Mouse (Mus musculus) thymus, adult 2 months (tissue): ENCODE data around the gene Hspa4. TPM values are rescaled to one million over a fixed set of nuclear protein-coding genes. Genes with fewer than 3 reads are reported as not detected.
A peak's percentile ranks its signal among the peaks of the same experiment; 100 is the strongest.
"Not testable (repeated sequence)": the region's sequence is repeated elsewhere in the genome, so short reads cannot be mapped to it uniquely, and the experiment has no call there.

Experiments
- DNase-seq: peaks from one replicate; pipeline ENCODE4 v3.0.0; 2021
- H3K27ac ChIP-seq: fragments of 200-500 bp; 2 replicates; pipeline ENCODE4 v1.5.1; 2012; ENCODE audit warnings: low read length, control low read depth; ENCODE audit not compliant: control insufficient read depth, insufficient read depth
- H3K27me3 ChIP-seq: fragments of 200-500 bp; 2 replicates; pipeline ENCODE4 v1.6.1; 2012; ENCODE audit warnings: mild to moderate bottlenecking, low read length, moderate library complexity, mixed read lengths; ENCODE audit not compliant: control insufficient read depth, insufficient read depth
- H3K36me3 ChIP-seq: fragments of 200-500 bp; 2 replicates; pipeline ENCODE4 v1.6.1; 2012; ENCODE audit warnings: mild to moderate bottlenecking, low read length, moderate library complexity; ENCODE audit not compliant: control insufficient read depth, insufficient read depth
- H3K4me1 ChIP-seq: fragments of 200-500 bp; replicated peaks from 2 replicates; pipeline ENCODE4 v1.6.1; 2012; ENCODE audit warnings: low read length; ENCODE audit not compliant: control insufficient read depth, insufficient read depth
- H3K4me3 ChIP-seq: fragments of 200-500 bp; 2 replicates; pipeline ENCODE4 v1.5.1; 2012; ENCODE audit warnings: mild to moderate bottlenecking, low read length, control low read depth, moderate library complexity; ENCODE audit not compliant: control insufficient read depth, insufficient read depth
- CTCF ChIP-seq: fragments of 200-500 bp; IDR thresholded peaks from 2 replicates; pipeline ENCODE4 v1.5.1; 2012; ENCODE audit warnings: mild to moderate bottlenecking, control low read depth, low read length, moderate library complexity, borderline replicate concordance; ENCODE audit not compliant: control insufficient read depth, poor library complexity, insufficient read depth; ENCODE audit errors: extremely low read depth
- POLR2A ChIP-seq: fragments of 200-500 bp; IDR thresholded peaks from 2 replicates; pipeline ENCODE4 v1.6.1; 2012; ENCODE audit warnings: mild to moderate bottlenecking, low read length, control low read depth, moderate library complexity; ENCODE audit not compliant: control insufficient read depth, poor library complexity, insufficient read depth; ENCODE audit errors: extremely low read depth
- WGBS: fragments of 180-500 bp; shearing (Covaris S2); methylation state at CpG from one replicate; pipeline ENCODE4 v1.1.7; 2018; 5-methylcytosine and 5-hydroxymethylcytosine counted together
- polyA plus RNA-seq: library from polyadenylated mRNA; depleted of rRNA; stranded (reverse); fragments of >200 nt; gene quantifications from 2 replicates; pipeline ENCODE4 v1.2.3, GENCODE M21; 2012; rRNA removed

Hspa4 gene
- polyA plus RNA-seq, result 29.3 and 41.9 TPM in 2 replicates

DNA sequence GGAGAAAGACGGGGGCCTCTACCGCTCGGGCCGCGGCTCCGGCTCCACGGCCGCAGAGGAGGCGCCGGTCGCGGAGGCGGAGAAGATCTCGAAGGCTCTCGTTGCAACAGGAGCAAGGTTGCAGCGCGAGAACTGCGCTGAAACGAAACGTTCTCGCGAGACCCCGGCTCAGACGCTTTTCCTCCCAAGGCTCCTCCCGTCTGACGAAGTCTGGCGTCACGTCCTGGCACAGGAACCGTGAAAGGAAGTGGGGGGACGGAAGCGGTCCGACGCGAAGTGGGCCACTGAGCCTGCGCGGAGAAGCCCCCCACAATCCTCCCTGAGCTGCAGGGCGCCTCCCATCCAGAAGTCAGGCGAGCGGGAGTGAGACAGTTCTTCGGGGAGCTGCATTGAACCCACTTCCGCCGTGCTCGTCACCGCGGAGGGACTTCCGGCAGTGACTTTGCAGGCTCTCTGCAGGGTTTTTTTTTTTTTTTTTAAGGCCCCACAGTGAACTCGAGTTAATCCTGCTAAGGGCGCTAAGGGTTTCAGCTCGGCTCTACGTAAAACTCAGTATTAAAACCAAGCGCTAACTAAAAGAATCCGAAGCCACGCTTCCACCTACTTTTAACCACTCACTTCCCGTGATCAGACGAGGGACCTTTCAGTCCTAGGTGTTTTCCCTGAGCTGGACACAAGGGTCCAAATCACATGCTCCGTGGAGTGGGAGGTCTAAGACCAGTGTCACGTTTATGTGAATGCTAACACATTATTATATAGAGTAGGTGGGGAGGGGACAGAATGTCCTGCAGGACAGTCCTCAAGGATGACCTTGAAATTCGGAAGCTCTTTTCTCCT is at the start of gene Hspa4:
Hspa4 (minus strand) TSS at position 128 of the 837 bp plus-strand sequence.
- WGBS, result under 1% methylated on average over 58 of the region's 58 CpGs
- H3K4me1 ChIP-seq, result peaks cover 16% of the 10 kb centered on the region
- H3K4me3 ChIP-seq, result peak within 1 kb of the TSS; percentile 81
- peak within 1 kb of the TSS; percentile 96 for H3K27ac ChIP-seq
- no peaks in the 10 kb centered on the region for H3K36me3 ChIP-seq
- no peaks in the 10 kb centered on the region for H3K27me3 ChIP-seq
- DNase-seq, result peak; percentile 97
- TF ChIP-seq POLR2A (peak; percentile 90), CTCF (peak; percentile 50; the same call in 1 of the 2 replicates)

DNA sequence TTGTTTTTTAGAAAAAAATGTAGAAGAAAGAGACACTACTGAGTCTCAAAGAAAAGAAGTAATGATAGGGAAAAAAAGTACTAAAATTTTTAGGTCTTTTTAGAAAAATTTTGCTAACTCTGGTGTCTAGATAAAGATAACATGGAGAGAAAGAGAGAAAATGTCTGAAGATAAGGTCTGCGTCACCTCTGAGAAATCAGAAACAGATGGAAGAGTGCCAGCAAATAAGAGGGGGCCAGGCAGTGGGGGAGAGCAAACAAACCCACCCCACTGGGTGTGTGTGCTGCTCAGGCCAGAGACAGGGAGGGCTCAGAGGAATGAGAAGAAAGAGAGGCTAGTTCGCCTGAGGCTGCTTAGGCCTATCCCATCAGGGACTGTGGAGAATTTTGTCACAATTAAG is 45.5 kb upstream of the Hspa4 start:
- Histone ChIP-seq H3K36me3 (no peaks in the 10 kb centered on the region), H3K4me3 (no peak overlapping the region), H3K27ac (no peak overlapping the region), H3K27me3 (no peaks in the 10 kb centered on the region), H3K4me1 (peaks cover 10% of the 10 kb centered on the region)
- 62% methylated on average over 2 of the region's 2 CpGs for WGBS
- DNase-seq, result no peak
- TF ChIP-seq CTCF (no peak), POLR2A (no peak)

DNA sequence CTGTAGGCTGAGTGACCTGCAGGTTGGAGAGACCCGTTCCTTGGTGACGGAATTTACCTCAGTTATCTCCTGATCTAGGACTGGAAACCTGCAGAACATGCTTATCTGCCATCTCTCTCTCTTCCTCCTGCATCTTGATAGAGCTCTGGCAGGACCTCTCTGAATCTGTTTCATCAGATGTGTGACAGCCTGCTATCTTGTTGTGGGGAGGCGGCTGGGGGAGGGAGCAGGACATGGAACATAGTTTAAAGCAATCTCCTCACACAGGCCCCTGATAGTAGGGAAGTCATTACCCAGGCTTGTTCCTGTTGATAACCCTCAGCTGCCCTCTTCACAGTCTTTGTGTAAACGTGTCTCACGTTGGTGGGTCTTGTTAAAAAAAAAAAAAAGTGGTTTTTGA is 45.1 kb upstream of the Hspa4 start:
- peaks cover 10% of the 10 kb centered on the region for H3K4me1 ChIP-seq
- H3K36me3 ChIP-seq, result no peaks in the 10 kb centered on the region
- H3K27ac ChIP-seq, result no peak overlapping the region
- no peaks in the 10 kb centered on the region for H3K27me3 ChIP-seq
- peak; percentile 15 for DNase-seq
- TF ChIP-seq POLR2A (no peak), CTCF (no peak)
- H3K4me3 ChIP-seq, result no peak overlapping the region
- 10% methylated on average over 5 of the region's 5 CpGs for WGBS

DNA sequence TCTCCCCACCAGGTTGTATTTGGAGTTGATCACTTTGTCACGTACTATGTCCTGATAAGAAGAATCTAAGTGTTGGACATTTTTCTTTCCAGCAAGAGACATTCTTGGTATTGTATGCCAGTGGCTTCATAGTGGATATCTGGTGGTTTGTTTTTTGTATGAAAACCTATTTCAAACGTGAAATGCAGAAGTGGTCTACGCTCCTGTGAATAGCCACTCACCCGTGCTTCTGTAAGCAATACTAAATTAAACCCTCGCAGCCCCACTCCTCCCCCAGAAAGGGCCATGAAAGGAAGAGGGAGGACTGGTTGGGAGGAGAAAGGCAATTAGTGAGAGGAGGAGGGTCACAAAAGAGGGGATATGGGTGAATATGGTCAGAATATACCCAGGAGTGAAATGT is 42.5 kb upstream of the Hspa4 start:
- Histone ChIP-seq H3K4me3 (no peak overlapping the region), H3K27me3 (no peaks in the 10 kb centered on the region), H3K4me1 (peaks cover 10% of the 10 kb centered on the region), H3K27ac (no peak overlapping the region), H3K36me3 (no peaks in the 10 kb centered on the region)
- no peak for TF ChIP-seq CTCF
- no peak for TF ChIP-seq POLR2A
- WGBS, result 35% methylated on average over 5 of the region's 5 CpGs
- DNase-seq, result no peak

DNA sequence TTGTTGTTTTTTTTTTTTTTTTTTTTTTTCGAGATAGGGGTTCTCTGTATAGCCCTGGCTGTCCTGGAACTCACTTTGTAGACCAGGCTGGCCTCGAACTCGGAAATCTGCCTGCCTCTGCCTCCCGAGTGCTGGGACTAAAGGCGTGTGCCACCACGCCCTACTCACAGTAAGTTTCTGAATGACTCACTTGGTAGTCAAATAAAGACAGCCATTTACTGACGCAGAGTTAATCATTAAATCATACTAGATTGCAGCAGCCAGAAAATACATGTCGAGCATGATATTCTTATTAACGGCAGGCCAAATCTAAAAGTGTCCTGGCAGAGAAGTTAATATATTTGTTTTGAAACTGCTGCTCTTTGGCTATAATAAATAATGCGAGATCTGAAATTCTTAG is 40.8 kb upstream of the Hspa4 start:
- H3K4me1 ChIP-seq, result peaks cover 10% of the 10 kb centered on the region
- not testable (repeated sequence) for H3K27me3 ChIP-seq, DNase-seq, H3K4me3 ChIP-seq, H3K27ac ChIP-seq, H3K36me3 ChIP-seq
- WGBS, result 95% methylated on average over 10 of the region's 10 CpGs

DNA sequence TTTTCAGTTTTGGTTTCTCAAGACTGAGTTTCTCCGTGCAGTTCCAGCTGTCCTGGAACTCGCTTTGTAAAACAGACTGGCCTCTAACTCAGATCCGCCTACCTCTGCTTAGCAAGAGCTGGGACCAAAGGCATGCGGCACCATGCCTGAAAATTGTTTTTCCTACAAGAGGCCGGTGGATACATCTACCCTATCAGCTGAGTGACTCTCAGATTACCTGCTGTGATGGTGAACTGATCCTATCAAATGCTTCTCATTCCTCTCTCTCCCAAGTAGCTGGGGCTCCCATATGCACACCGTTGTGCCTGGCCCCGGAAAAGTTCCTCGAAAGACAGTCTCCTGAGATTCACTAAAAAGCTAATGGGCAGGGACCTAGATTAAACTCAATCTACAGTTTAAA is 37.4 kb upstream of the Hspa4 start:
- H3K4me3 ChIP-seq, result no peak overlapping the region
- no peaks in the 10 kb centered on the region for H3K4me1 ChIP-seq
- no peaks in the 10 kb centered on the region for H3K36me3 ChIP-seq
- H3K27ac ChIP-seq, result no peak overlapping the region
- WGBS, result 92% methylated on average over 8 of the region's 8 CpGs
- no peak for DNase-seq
- TF ChIP-seq POLR2A (no peak), CTCF (no peak)
- no peaks in the 10 kb centered on the region for H3K27me3 ChIP-seq

DNA sequence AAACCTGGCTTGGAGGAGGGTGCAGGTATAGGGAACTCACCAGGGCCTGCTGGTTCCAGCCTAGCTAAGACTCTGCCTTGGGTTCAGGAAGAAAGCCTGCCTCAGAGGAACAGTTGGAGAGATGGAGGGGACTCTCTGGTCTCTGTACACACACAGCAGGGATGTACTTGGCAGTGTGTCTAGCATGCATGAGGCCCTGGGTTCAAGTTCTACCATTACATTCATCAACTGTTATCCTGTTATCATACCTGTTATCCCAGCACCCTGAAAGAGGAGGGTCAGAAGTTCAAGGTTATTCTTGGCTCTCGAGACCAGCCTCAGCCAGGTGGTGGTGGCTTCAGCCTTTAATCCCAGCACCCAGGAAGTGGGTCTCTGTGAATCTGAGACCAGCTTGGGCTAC is 36.7 kb upstream of the Hspa4 start:
- WGBS, result 23% methylated on average over 1 of the region's 1 CpGs
- TF ChIP-seq CTCF, result no peak
- no peak for TF ChIP-seq POLR2A
- no peaks in the 10 kb centered on the region for H3K4me1 ChIP-seq

More for the DNA sequence above, 36.7 kb upstream of the Hspa4 start:
- no peaks in the 10 kb centered on the region for H3K36me3 ChIP-seq
- no peak for DNase-seq
- no peak overlapping the region for H3K27ac ChIP-seq
- no peaks in the 10 kb centered on the region for H3K27me3 ChIP-seq
- no peak overlapping the region for H3K4me3 ChIP-seq
